Mouse (Mus musculus) CD4-positive helper T cell, adult 2 months (primary cell): Measurements from ENCODE around the gene Zfp821.
"Not testable (repeated sequence)": the region's sequence is repeated elsewhere in the genome, so short reads cannot be mapped to it uniquely, and the experiment has no call there.

ENCODE experiments used
- DNase-seq: peaks from one replicate; pipeline ENCODE4 v3.0.0-alpha.2; 2012; ENCODE audit warnings: low read depth, missing footprints, low spot score

Gene Zfp821

GRCm38 (mm10) chr8:109712521-109712920 is 7.2 kb downstream of the Zfp821 start:
- no peak for DNase-seq

DNA sequence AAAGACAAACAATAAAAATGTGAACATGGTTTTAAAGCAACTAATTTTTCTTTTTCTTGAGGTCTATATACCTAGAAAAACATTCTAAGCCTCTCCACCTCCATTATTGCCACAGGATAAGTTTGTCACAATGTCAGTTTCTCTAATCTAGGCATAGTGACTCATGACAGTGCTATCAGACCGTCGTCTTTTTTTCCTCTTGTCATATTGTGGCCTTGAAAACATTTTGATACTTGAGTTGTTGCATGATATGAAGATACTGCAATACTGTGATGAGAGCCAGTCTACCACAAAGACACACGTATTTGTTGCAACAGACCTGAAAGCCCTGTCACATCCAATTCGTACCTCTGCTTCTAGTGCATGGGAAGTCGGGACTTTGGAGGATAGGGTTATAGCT is 9.6 kb downstream of the Zfp821 start:
- no peak for DNase-seq

GRCm38 (mm10) chr8:109725106-109725505 is 19.8 kb downstream of the Zfp821 start:
- DNase-seq: no peak

DNA sequence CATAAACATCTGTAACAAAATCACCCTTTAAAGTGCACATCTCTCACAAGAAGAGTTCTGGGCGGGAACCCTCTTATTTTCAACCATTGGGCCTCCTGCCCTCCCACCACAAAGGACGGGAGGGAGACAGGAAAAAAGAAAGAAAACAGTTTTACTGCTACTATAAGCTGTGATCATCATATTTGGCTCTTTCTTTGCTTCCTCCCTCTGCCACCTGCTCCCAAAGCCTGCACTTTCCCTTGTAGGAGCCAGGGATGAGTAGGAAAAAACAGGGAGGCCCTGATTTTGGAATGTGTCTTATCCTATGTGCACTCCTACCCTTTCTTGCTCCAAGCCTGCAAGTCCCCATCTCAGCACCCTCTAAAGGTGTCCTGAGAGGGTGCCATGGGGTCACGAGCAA is 25.7 kb downstream of the Zfp821 start:
- DNase-seq: no peak

GRCm38 (mm10) chr8:109734018-109734417 is 28.7 kb downstream of the Zfp821 start:
- no peak for DNase-seq

- DNase-seq: peak; percentile 20
These were observed 31.5 kb downstream of the Zfp821 start for GRCm38 (mm10) chr8:109736819-109737218.

DNA sequence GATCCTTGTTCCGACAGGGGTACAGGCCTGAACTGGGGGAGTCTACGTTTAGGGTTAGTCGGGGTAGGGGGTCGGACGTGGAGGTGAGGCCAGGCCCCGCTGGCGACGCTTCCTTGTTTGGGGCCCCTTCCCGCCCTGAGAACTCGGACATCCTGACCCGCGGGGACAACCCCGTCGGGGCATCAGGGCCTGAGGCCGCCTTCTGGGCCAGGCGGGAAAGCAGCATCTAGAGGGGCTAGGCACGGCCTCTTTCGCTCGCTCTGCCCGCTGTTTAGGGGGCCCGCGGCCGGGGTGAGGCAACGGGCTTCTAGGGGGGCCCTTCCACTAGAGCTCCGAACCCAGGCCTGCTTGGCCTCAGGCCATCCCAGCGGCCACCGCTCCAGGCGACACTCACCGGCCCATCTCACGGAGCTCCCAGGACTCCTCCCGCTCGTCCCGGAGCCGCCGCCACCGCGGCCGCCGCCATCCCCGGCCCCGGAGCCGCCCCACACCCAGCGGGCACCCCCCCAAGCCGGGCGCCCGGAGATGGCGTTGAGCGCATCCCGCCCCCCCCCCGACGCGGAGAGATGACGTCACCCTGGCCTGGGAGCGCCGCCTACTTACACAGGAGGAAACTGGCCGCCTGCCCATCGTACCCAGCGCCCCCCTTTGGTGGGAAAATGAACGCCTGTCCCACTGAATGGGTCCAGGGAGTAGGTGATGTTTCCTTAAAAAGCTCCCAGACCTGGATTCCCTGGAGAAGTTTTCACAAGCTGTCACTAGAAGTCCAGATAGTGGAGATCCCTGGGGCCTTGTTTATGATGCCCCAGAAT is 32.1 kb downstream of the Zfp821 start, which contains the start of gene Atxn1l:
Gene Atxn1l, minus strand, starts transcription at position 503 of the 812 bp plus-strand sequence.
- DNase-seq: peak; percentile 92

DNA sequence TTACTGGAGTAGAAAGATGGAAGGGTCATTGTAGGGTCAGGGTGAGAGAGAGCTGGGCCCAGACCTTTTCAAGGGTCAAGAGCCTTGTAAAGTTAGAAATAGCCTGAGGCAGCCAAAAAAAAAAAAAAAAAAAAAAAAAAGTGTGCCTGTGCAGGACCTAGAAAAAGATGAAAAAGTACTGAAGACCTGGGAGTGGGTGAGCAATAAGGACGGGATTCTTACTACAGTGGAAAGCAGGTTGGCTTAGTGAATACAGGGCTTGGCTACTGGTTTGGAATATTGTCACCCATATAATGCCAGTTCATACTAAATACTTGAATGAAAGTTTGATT is 32.7 kb downstream of the Zfp821 start:
- DNase-seq: no peak

- no peak for DNase-seq
These were observed 42.3 kb downstream of the Zfp821 start for GRCm38 (mm10) chr8:109747468-109748199.

DNA sequence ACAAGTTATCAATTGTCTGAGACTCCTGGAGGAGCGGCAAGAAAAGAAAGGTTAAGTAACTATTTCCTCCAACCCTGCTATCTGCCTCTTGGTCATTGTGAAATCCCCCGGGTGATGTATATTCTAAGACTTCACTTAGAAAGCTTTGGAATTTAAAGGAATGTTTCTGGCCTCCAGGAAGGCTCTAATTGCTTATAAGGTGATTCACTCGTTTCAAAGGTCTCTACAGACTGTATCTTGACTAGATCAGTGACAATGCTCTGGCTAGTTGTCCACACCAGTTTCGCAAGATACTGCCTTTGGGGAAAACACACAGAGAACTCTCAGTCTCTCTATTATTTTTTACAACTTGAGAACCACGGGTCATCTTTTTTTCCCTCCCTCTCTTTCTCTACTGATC is 44.9 kb downstream of the Zfp821 start:
- DNase-seq: no peak

DNA sequence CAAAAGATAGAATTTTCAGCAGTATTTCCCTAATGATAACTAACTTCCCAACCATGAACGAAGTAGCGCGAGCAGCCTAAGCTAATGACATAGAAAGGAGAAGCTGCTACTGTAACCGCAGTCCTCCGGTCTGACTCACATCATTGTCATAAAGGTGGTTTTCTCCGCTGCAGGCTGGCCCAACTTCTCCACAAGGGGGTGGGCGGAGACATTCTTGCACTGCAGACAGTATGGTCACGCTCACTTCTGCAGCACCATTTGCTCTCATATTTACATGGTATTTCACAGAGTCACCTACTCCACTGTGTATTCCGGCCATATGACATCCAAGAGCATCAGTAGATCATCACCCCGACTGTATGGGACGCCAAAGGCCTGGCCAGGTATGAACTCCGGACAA is 45.4 kb downstream of the Zfp821 start:
- DNase-seq: peak; percentile 86

DNA sequence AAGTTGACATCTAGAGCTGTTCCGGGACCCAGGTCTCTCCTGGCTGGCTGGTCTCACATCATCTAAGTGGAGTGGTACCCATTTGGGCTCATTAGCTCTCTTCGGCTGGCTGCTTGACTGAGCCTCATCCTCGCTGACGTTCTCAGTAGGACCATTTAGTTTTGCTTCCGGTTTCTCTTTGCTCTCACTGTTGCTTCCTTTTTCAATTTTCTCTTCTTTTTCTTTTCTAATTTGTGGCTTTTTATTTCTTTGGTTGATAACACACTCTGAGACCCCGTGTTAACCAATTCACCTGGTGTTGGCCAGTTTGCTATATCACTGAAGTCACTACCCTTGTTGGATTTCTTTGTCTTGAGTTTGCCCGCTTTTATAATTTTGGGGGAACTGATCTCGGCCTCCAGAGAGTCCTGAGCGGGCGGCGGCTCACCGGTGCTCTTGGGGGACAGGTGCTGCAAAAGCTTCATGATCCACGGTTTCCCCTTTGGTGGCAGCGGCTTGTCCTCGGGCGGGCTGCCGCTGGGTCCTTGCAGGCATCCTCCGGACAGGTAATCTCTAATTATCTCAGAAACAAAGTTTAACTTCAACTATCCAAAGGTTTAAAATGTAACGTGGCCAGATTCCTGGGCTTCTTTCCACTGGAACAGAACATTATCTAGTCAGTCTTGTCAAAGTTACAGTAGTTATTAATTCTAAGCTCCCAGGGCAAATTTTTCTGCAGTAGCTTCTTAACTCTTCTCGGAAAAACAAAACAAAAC is 46.6 kb downstream of the Zfp821 start:
- no peak for DNase-seq

DNA sequence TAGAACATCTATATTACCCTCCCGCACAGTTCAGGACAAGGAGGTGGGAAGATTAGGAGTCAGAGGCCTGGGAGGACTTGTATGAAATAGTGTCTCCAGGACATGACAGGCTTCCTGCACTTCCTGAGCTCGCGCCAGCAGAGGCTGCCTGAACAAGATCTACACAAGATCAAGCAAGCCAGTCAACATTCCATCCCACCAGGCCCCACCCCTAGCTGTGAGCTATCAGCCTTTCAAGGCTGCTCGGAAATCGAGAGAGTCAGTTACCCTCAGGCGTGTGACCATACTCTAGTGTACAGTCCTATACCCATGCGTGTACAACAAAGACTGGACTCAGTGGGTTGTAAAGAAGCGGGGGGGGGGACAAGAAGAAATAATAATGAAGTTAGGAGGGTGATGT is 49.4 kb downstream of the Zfp821 start:
- DNase-seq: no peak

GRCm38 (mm10) chr8:109755554-109755953 is 50.2 kb downstream of the Zfp821 start:
- not testable (repeated sequence) for DNase-seq

GRCm38 (mm10) chr8:109756849-109757248 is 51.5 kb downstream of the Zfp821 start:
- DNase-seq: no peak

GRCm38 (mm10) chr8:109759426-109759825 is 54.1 kb downstream of the Zfp821 start:
- no peak for DNase-seq

DNA sequence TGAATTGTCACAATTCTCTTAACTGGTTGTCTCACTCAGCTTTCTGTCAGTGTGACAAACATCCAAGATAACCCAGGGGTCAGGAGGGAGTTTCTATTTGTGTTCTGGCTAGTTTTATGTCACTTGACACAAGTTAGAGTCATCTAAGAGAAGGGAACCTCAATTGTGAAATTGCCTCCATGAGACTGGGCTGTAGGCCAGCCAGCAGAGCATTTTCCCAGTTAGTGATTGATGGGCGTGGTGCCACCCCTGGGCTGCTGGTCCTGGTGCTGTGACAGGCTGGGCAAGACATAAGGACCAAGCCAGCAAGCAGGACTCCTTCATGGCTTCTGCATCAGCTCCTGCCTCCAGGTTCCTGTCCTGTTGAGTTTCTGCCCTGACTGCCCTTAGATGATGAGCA is 54.9 kb downstream of the Zfp821 start:
- DNase-seq: no peak

- no peak for DNase-seq
These were observed 58.7 kb downstream of the Zfp821 start for GRCm38 (mm10) chr8:109764031-109764430.

GRCm38 (mm10) chr8:109766081-109766480 is 60.7 kb downstream of the Zfp821 start:
- DNase-seq: no peak

DNA sequence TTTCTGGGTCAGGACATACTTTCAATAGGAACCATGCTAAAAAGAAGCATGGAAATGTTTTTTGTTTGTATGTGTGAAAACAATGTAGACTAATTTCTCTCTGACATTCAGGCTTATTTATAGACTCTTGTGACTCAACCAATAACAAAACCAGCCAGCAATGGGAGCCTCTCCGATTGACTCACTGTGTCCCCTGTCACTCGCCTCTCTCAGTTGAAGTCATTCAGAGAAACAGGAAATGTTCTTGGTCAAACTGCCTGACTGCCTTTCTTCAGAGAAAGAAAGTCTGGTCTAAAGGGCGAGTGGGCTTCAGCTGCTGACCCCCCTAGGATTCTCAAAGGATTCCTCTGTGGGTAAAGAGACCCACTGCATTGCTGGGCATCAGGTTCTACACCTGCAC is 67.8 kb downstream of the Zfp821 start:
- no peak for DNase-seq
